Mouse (Mus musculus): ENCODE measurements at regions not wholly inside any gene's neighbourhood (a gene's known extent, or its start where the extent isn't known, plus 50 kb on each side); places are given as distances from the start of the nearest gene placed in this dataset.

DNA sequence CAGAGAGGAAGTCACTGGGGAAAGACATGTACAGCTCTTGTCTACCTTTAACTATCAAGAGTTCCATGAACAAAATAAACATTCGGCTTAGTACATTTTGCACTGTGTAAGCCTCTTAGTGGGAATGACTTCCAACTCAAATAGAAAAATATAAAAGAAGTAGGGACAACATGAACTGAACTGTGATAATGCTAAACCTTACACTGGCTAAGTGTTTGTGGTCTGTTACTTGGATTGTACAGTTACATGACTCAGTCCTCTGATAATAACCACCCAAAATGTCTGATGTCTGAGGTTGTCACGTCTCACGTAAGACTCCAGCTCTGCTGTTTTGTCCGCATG is 227.4 kb downstream of the Gm11077 start:
- TF ChIP-seq POLR2A (IDR thresholded peaks at IDR 0.05; ENCODE audit: borderline replicate concordance, low read depth, low read length) = no peak
- TF ChIP-seq CTCF (IDR thresholded peaks at IDR 0.05; ENCODE audit: low read depth, low read length) = no peak
- H3K27ac ChIP-seq (ENCODE audit: insufficient read depth, low read depth, low read length) = no peak overlapping the region

DNA sequence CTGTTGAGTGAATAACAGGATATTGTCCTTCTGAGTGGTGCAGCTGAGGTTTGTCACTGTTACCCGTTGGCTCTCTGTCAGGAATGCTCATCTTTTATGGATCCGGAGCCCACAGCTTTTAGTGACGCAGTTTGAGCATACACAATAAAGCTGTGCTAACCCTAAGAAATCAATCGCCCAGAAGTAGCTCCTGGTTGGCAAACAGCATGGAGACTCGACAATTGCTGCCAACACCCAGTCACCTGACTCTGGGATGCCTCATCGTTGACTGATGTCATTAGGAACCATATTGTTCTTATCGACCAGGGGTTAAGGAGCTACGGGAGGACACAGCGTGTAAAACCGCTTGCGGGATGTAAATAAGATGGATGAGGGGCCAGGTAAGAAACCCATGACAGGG is 232.9 kb downstream of the Gm11077 start:
- Histone ChIP-seq H3K4me1 (ENCODE audit: control insufficient read depth, insufficient read depth, low read length) (no peaks in the 10 kb centered on the region), H3K27ac (ENCODE audit: insufficient read depth, low read depth, low read length) (no peak overlapping the region), H3K4me3 (ENCODE audit: insufficient read depth, low read length) (no peak overlapping the region)
- TF ChIP-seq CTCF (IDR thresholded peaks at IDR 0.05; ENCODE audit: low read depth, low read length) (no peak), POLR2A (IDR thresholded peaks at IDR 0.05; ENCODE audit: borderline replicate concordance, low read depth, low read length) (no peak)

More for the DNA sequence above, 227.4 kb downstream of the Gm11077 start:
- H3K4me1 ChIP-seq (ENCODE audit: control insufficient read depth, insufficient read depth, low read length) = no peaks in the 10 kb centered on the region
- H3K4me3 ChIP-seq (ENCODE audit: insufficient read depth, low read length) = no peak overlapping the region

DNA sequence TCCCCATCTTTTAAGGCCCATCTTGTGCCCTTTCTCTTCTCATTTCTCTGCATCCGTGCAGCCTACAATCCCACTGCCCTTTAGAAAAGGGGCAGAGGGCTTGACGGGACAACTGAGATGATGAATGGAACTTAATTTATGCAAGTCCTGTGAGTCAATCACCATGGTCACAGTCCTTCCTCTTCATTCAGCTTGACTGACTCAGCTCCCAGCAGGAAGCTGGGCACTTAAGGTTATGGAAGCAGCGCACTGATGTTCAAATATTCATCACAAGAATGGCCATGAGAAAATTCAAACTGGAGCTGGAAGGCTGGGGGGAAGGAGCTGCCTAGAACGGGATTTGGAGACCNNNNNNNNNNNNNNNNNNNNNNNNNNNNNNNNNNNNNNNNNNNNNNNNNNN is 233.5 kb downstream of the Gm11077 start:
- Histone ChIP-seq H3K27ac (ENCODE audit: insufficient read depth, low read depth, low read length) (no peak overlapping the region), H3K4me1 (ENCODE audit: control insufficient read depth, insufficient read depth, low read length) (no peaks in the 10 kb centered on the region), H3K4me3 (ENCODE audit: insufficient read depth, low read length) (no peak overlapping the region)
- no peak for TF ChIP-seq POLR2A (IDR thresholded peaks at IDR 0.05; ENCODE audit: borderline replicate concordance, low read depth, low read length)
- no peak for TF ChIP-seq CTCF (IDR thresholded peaks at IDR 0.05; ENCODE audit: low read depth, low read length)

DNA sequence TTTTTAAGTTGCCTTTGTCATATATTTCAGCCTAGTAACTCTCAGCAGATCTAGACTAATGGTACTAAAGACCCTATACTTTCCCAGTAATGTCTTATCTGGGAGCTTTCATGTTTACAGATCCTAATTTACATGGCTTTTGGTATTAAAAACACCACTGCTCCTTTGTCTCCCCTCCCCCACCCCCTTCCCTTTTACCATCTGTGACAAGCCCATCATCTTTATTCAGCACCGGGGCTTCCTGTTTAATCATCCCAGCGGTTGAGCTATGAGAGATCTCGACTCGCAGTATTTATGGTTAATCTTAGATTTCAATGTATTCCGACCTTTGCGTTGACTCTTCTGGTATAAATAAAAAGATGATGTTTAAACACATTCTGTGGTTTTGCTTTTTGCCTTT is 244.6 kb downstream of the Gm11077 start:
- TF ChIP-seq POLR2A (IDR thresholded peaks at IDR 0.05; ENCODE audit: borderline replicate concordance, low read depth, low read length) (no peak), CTCF (IDR thresholded peaks at IDR 0.05; ENCODE audit: low read depth, low read length) (no peak)
- Histone ChIP-seq H3K4me3 (ENCODE audit: insufficient read depth, low read length) (no peak overlapping the region), H3K4me1 (ENCODE audit: control insufficient read depth, insufficient read depth, low read length) (no peaks in the 10 kb centered on the region), H3K27ac (ENCODE audit: insufficient read depth, low read depth, low read length) (no peak overlapping the region)

DNA sequence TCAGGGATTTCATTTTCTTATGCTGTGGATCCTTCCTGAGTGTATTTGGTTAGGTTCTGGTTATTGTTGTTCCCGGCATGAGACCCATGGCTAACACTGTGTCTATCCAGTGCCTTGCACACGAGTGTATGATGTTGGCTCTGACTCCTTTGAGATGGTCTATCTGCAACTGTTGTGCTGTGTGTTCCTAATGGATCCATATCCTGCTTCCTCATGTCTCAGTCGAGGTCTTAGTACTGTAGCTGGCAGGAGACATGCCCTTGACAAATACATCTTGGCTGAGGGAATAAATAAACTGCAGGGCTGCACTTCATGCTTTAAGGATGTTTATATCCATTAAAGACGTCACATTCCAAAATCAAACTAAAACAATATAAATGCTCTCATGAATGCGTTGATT is 247.9 kb downstream of the Gm11077 start:
- no peaks in the 10 kb centered on the region for H3K4me1 ChIP-seq (ENCODE audit: control insufficient read depth, insufficient read depth, low read length)
- no peak overlapping the region for H3K4me3 ChIP-seq (ENCODE audit: insufficient read depth, low read length)
- no peak for TF ChIP-seq CTCF (IDR thresholded peaks at IDR 0.05; ENCODE audit: low read depth, low read length)
- no peak for TF ChIP-seq POLR2A (IDR thresholded peaks at IDR 0.05; ENCODE audit: borderline replicate concordance, low read depth, low read length)
- H3K27ac ChIP-seq (ENCODE audit: insufficient read depth, low read depth, low read length) = no peak overlapping the region

DNA sequence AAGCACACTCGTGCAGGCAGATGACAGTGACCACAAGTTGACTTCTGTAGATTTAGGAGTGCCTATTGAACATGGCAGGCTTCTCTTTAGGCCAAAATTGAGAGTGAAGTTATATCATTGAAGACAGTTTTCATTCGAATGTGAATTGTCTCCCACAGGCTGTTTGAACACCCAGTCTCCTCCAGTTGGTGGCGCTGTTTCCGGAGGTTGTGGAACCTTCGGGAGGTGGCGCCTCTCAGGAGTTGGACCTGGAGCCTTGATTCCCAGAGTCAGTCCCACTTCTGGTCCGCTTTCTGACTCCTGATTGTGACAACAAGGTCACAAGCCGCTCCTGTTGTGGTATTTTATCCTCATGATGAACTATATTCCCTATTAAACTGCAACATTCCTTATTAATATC is 254.5 kb downstream of the Gm11077 start:
- TF ChIP-seq CTCF (IDR thresholded peaks at IDR 0.05; ENCODE audit: low read depth, low read length) = no peak
- TF ChIP-seq POLR2A (IDR thresholded peaks at IDR 0.05; ENCODE audit: borderline replicate concordance, low read depth, low read length) = no peak
- H3K4me3 ChIP-seq (ENCODE audit: insufficient read depth, low read length) = no peak overlapping the region
- H3K4me1 ChIP-seq (ENCODE audit: control insufficient read depth, insufficient read depth, low read length) = no peaks in the 10 kb centered on the region
- H3K27ac ChIP-seq (ENCODE audit: insufficient read depth, low read depth, low read length) = no peak overlapping the region

DNA sequence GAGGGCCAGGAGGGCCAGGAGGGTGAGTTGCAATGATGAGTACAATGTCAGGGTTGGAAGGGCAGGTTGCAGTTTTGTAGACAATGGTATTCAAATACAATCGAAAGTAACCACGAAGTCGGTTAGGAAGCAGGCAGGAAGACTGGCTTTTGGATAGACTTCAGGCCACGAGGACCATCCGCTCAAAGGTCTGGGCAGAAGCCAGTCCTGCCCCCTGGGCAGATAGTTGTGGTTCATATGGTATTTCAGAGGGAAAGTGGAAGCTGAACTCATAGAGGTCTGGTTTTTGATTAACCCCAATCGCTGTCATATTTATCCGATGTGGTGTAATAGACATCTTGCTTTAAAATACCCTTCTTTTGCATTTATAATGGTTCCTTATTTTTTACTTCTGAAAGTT is 255.2 kb downstream of the Gm11077 start:
- no peaks in the 10 kb centered on the region for H3K4me1 ChIP-seq (ENCODE audit: control insufficient read depth, insufficient read depth, low read length)
- no peak for TF ChIP-seq CTCF (IDR thresholded peaks at IDR 0.05; ENCODE audit: low read depth, low read length)
- TF ChIP-seq POLR2A (IDR thresholded peaks at IDR 0.05; ENCODE audit: borderline replicate concordance, low read depth, low read length) = no peak
- H3K27ac ChIP-seq (ENCODE audit: insufficient read depth, low read depth, low read length) = no peak overlapping the region
- no peak overlapping the region for H3K4me3 ChIP-seq (ENCODE audit: insufficient read depth, low read length)

DNA sequence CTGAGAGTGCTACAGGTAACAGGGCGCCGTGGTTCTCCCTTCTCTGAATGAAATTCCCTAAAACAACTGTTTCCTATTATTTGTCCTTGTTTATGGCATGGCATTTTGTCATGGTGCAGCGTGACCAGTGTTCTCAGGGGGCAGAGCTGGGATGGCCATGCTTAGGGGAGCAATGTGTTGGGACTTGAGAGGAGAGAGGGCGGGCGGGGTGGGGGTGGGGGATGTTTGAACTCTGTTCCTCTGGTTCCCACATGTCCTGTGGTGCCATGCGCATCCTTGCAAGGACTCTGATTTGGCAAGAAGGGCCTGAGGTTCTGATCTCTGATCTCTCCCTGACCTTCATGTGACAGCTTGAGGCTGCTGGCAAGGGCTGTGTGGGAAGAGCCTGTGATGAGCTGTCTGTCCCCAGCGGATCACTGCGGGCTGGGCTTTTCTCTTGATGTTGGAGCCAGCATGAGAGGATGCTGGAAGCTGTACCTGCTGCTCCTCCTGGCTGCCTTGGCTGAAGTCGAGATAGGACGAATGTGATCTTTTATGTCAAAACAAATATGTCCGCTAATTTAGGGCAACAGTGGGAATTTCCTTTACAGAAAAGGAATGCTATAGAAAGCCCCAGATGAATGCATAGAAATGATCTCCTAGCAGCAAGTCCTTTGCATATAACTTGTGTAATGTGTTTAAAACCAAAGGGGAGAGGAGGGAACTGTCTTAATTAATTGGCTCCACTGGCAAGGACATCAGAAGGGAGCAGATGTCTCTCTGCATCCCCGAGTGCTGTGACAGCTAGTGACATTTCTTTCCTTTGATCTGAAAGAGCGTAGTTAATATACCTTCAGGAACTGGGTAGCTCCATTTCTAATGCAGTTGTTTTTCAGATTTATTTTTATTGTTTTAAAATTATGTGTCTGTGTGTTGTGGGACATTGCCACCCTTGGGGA is 255.2 kb upstream of the Pde3a start:
- Histone ChIP-seq H3K27ac (ENCODE audit: insufficient read depth, low read depth, low read length) (no peak overlapping the region), H3K4me1 (ENCODE audit: control insufficient read depth, insufficient read depth, low read length) (no peaks in the 10 kb centered on the region), H3K4me3 (ENCODE audit: insufficient read depth, low read length) (no peak overlapping the region)
- TF ChIP-seq POLR2A (IDR thresholded peaks at IDR 0.05; ENCODE audit: borderline replicate concordance, low read depth, low read length) (no peak), CTCF (IDR thresholded peaks at IDR 0.05; ENCODE audit: low read depth, low read length) (no peak)

DNA sequence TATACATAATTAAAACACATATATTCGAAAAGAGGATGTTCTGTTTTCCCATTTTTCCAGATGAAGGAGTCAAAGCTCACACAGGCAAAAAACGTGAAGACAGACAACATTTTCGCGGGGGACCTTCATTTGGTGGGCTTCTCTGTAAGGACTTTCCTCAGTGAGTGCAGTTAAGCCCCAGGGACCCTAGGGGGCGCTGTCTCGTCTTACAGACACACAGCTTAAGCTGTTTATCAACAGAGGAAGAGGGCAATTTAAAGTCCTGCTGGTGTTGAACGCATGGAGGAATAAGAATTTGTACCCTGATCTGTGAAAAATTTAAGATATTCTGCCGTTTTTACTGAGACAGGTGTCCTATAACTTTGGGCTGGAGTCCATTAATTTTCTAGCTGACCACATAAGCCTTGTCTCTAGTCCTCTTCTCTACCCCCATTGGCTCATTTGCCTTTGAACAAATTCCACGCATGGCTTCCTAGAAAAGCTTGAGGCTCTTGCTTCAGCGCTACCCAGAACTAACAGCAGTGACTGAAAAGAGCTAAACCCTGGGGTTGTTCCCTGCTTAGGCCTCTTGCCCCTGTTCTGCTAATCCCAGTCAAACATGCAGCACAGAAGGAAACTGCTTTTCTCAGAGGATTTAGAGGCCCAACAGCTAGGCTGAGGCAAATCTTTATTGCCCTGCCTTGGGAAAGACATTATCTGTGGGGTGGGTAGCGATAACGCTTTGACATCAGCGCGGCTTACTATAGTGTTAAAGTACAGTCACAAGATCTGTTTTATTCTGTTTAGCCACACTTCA is 253.5 kb upstream of the Pde3a start:
- no peak overlapping the region for H3K27ac ChIP-seq (ENCODE audit: insufficient read depth, low read depth, low read length)
- no peak for TF ChIP-seq POLR2A (IDR thresholded peaks at IDR 0.05; ENCODE audit: borderline replicate concordance, low read depth, low read length)
- no peak for TF ChIP-seq CTCF (IDR thresholded peaks at IDR 0.05; ENCODE audit: low read depth, low read length)
- no peak overlapping the region for H3K4me3 ChIP-seq (ENCODE audit: insufficient read depth, low read length)
- no peaks in the 10 kb centered on the region for H3K4me1 ChIP-seq (ENCODE audit: control insufficient read depth, insufficient read depth, low read length)

DNA sequence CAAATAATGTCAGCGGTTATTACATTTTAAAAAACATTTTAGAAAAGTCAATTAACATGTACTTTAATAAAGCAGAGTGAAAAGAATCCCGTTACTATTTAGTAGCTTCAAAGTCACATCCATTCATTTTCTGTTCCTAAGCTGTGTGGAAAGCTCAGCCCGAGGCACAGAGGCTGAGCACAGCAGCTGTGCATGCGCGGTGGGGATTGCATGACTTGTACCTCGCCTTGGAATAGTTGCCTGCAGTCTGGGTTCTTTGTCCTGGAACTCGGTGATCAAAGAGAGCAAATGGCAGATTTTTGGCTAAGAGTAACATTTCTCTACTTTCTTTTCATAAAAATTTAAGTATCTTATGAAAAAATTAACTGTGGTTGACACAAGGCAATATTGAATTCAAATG is 251.0 kb upstream of the Pde3a start:
- TF ChIP-seq POLR2A (IDR thresholded peaks at IDR 0.05; ENCODE audit: borderline replicate concordance, low read depth, low read length) (no peak), CTCF (IDR thresholded peaks at IDR 0.05; ENCODE audit: low read depth, low read length) (no peak)

More for the DNA sequence above, 251.0 kb upstream of the Pde3a start:
- no peak overlapping the region for H3K27ac ChIP-seq (ENCODE audit: insufficient read depth, low read depth, low read length)
- H3K4me1 ChIP-seq (ENCODE audit: control insufficient read depth, insufficient read depth, low read length) = no peaks in the 10 kb centered on the region
- no peak overlapping the region for H3K4me3 ChIP-seq (ENCODE audit: insufficient read depth, low read length)
